Mouse (Mus musculus): ENCODE data around the gene Orc6.

Gene Orc6

GRCm38 (mm10) chr8:85299434-85300077 lies at the start of gene Orc6, which contains the start of gene Vps35:
Orc6 (plus strand) TSS chr8:85299632.
Vps35 (minus strand) TSS chr8:85299802.
- DNase-seq (ENCODE audit: low read depth): peak; percentile 98

DNA sequence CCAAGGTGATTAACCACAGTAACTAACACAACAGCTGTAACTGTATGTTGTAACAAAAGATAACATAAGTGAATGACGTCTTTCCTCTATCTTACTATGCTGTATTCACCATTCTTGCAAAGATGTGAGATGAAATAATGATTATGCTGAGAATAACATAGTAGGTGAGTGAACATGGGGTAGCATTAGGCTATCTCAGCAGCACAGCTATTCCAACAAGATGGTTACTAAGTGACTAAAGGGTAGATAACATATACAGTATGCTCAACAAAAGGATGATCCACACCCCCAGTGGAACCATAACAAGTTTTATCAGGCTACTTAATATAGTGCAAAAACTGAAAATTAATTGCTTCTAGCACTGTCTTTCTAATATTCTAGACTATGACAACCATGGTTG lies 12.6 kb upstream of the Orc6 start:
- no peak for DNase-seq (ENCODE audit: low read depth)

GRCm38 (mm10) chr8:85298600-85299433 lies 615 bp upstream of the Orc6 start:
- DNase-seq (ENCODE audit: low read depth): peak; percentile 81

DNA sequence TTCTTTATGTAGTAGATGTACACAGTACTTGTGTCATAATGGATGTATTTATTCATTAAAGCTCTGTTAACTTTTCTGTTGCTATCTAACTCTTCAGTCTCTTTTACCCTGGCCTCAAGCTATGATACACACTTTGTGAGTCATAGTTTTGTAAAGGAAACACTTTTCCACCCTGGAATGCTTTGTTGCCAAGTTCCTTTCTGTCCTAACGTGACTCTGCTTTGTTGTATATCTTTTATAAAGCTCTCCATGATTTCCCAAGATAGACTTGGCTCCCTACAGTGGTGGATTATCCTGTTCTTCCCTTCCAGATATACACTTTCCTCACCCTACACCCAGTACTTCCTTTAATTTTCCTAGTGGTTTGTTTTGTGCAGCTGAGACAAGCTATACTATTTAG lies 2.5 kb downstream of the Orc6 start:
- peak; percentile 29 for DNase-seq (ENCODE audit: low read depth)

GRCm38 (mm10) chr8:85302931-85303330 lies 3.5 kb downstream of the Orc6 start:
- DNase-seq (ENCODE audit: low read depth): no peak

- DNase-seq (ENCODE audit: low read depth): no peak
Observed at GRCm38 (mm10) chr8:85303531-85303930, 4.1 kb downstream of the Orc6 start.

DNA sequence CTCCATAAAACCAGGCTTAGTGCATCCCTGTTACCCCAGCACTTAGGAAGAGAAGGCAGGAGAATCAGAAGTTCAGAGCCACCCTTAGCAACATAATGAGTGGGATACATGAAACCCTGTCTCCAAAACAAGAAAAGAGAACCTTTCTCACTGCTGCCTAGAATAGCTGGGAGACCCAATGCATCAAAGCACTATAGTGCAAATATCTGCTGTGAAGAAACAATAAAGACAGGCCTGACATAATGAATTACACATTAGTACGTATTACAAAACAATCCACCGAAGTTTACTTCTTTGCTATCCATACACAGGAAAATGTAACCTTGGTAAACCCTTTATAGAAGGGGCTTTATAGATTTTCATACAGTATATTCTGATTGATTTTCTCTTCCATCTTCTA lies 9.1 kb downstream of the Orc6 start:
- DNase-seq (ENCODE audit: low read depth): no peak

GRCm38 (mm10) chr8:85311743-85312142 lies 12.3 kb downstream of the Orc6 start:
- peak; percentile 71 for DNase-seq (ENCODE audit: low read depth)

GRCm38 (mm10) chr8:85313036-85313435 lies 13.6 kb downstream of the Orc6 start:
- DNase-seq (ENCODE audit: low read depth): peak; percentile 52

DNA sequence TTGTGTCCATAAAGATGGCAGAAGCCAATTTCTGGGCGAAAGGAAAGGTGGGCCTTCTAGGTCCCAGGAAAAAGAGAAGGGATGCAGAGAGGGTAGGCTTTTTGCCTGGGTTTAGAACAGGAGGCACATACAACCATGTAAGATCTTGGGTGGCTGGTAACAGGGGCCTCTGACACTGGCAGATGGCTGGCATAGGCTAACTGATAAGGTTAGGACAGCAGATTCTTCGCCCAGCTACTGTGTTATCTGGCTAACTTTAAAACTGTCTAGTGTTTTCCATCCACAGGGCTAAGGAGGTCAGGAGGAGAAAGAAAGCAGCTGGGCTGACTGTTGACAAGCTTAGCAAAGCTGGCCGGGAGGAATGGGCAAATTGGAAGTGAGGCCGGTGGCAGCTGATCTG lies 19.1 kb downstream of the Orc6 start:
- no peak for DNase-seq (ENCODE audit: low read depth)

DNA sequence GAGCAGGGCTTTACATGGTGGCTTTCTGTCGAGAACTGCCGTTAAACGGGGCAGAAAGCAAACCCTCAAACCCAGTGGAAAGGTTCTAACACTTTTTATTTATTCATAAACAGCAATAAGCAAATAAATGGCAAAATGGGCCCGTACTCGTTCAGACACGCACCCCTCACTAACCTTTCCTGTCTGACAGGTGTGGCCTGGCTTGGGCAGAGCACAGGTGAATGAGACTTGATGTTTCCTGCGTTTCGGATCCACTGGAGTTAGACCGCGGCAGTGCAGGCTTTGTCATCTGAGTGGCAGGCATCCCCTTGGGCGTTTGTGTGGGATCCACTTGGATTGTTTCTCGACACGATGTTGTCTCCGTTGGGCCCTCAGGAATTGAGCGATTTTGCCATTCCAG lies 22.5 kb downstream of the Orc6 start:
- DNase-seq (ENCODE audit: low read depth): no peak

GRCm38 (mm10) chr8:85323084-85323483 lies 23.7 kb downstream of the Orc6 start:
- DNase-seq (ENCODE audit: low read depth): peak; percentile 79

DNA sequence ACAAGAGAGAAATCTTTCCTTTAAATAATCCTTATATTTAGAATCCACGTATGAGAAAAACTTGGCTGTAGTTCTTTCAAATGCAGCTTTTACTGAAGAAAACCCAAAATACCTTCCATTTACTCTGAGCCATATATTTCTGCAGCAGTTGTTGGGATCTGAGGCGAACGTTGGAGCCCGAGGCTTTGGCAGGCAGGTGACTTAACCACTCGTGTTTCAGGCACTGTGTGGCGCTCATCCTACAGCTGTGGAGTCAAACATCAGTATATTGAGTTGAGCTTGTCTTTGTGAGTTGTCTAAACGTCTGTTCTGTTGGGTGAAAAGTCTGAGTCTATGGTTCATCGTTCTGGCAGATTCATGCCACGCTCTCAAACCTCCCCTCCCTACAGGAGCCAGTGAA lies 27.6 kb downstream of the Orc6 start:
- DNase-seq (ENCODE audit: low read depth): no peak

- no peak for DNase-seq (ENCODE audit: low read depth)
Observed at GRCm38 (mm10) chr8:85329506-85329905, 30.1 kb downstream of the Orc6 start.

DNA sequence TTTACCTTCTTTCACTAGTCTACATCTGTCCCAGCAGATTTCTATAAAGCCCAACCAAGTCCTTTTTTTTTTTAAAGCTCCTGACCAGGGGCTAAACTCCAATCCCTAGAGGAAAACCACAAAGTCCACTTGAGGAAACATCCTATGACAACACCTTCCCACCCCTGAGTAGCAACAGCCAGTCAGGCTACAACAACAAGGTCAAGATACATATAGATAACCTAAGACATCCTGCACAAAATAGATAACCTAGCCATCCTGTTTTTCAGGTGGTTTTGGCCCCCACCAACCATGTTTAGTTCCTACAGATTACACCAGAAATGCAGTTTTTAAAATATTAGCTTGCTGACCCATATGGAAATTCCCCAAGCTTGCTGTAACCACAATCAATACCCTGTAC lies 35.7 kb downstream of the Orc6 start:
- peak; percentile 55 for DNase-seq (ENCODE audit: low read depth)

DNA sequence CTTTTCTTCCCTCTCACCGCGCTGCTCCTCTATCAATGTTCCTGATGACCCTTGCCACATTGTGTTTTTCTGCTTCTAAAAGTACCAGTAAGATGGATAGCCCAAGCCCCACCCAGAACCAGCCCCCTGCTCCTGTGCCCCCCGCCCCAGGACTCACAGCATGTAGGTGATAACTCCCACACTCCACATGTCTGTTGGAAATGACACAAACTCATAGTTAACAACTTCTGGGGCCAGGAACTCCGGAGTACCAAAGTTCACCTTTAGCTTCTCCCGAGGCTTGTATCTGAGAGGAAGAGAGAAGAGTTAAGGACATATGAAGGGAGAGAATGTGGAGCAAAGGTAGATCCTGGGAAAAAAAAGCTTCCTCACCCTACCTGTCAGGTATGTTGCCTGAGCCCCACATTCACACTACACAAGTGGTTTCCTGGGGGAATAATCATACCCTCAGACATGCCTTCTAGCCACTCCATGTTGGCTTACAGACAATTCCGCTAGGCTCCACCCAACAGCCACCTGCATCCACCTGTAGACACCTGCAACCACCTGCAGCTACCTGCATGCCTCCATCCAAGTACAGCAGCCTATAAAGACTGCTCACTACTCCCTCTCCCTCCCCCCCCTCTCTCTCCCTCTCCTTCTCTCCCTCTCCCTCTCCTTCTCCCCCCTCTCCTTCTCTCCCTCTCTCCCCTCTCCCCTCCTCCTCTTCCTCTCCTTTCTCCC lies 36.9 kb downstream of the Orc6 start:
- DNase-seq (ENCODE audit: low read depth): no peak

DNA sequence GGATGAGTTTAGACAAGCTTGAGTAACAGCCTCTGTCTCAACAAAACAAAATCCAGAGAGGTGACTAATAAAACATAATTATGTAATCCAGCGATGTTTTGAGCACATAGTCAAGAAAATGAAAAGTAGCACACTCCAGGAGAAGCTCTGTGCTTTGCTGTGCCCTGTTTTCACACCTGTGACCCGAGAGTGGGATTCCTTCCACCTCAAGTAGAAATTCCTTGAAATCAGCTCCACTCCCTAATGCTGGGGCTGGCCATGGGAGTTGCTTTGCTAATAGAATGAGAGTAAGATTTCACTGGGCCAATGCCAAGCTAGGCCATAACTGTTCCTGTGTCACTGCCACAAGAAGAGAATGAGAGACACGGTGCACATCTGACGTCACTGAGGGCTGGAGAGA lies 38.2 kb downstream of the Orc6 start:
- DNase-seq (ENCODE audit: low read depth): no peak

DNA sequence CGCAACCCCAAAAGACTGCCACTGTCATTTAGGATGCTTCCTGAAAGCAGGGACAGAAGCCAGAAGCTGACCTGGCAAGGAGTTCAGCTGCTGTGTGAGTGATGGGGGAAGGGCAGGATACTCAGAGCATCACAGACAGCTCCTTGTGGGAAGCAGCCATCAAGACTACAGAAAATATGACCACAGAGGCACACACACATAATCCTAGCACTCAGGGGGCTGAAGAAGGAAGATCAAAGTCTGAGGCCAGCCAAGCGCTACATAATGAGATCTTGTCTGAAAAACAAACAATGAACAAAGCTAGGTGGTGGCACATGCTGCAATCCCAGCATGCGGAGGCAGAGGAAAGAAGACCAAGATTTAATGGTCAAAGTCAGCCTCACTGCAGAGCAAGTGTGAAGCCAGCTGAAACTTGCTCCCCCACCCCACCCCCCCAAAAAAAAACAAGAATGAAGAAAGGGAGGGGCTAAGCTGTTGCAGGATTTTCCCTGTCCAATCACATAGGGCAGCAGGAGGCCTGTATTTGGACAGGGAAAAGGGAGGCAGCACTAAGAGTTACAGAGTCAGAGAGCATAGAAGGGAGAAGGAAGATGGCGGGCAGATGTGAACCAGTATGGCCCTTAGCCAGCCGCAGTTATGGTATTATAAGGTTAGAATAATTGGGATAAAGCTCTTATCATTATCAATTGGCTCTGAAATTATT lies 40.6 kb downstream of the Orc6 start:
- DNase-seq (ENCODE audit: low read depth): no peak

DNA sequence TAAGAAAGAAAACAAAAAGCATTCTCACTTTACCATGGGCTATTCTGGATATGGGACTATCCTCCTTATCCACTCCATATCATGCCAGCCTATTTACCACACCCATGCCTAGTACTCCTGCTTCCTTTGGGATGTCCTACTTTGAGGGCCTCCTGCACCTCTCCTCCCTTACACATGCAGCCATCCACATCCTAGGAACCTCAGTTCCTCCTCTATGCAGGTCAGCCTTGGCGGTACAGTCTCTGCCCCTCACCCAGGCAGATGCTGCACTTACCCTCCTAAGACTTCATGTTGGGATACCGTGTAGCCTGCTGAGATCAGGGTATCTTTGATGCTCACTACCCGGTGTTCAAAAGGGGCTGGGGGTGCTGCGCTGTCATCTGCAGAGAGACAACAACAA lies 53.9 kb downstream of the Orc6 start:
- no peak for DNase-seq (ENCODE audit: low read depth)

Data from 416B (cell line).